Mouse (Mus musculus) layer of hippocampus, postnatal 14 days (tissue): ENCODE measurements around the gene C2cd4a. TPM values are rescaled to one million over a fixed set of nuclear protein-coding genes. Genes with fewer than 3 reads are reported as not detected.
A peak's percentile ranks its signal among the peaks of the same experiment; 100 is the strongest.

Experiments used
- DNase-seq, 2 experiments: peaks; one replicate each; pipeline ENCODE4 v3.0.0; 2021 to 2022; ENCODE audit warnings: low spot score in 2 of 2, mixed read lengths in 1 of 2
- total RNA-seq, 2 experiments: library from RNA; stranded (reverse); gene quantifications; 2 replicates each; pipeline ENCODE4 v1.2.3; 2021

The C2cd4a gene
- total RNA-seq, 2 experiments from 2014 or later: 0.81 to 1.5 TPM

GRCm38 (mm10) chr9:67837311-67837710, 5.2 kb upstream of the C2cd4a start:
- DNase-seq: no peak

- no peak for DNase-seq
Measured at GRCm38 (mm10) chr9:67834535-67834934, 2.4 kb upstream of the C2cd4a start.

GRCm38 (mm10) chr9:67831359-67832045, 628 bp downstream of the C2cd4a start:
- peak in 1 of 2 experiments; percentile 64 for DNase-seq

GRCm38 (mm10) chr9:67830411-67831358, 1.4 kb downstream of the C2cd4a start:
- DNase-seq: peak in 1 of 2 experiments; percentile 63

- DNase-seq: peak in 1 of 2 experiments; percentile 74
Measured at GRCm38 (mm10) chr9:67828182-67828581, 3.9 kb downstream of the C2cd4a start.

GRCm38 (mm10) chr9:67825527-67825926, 6.6 kb downstream of the C2cd4a start:
- no peak for DNase-seq

GRCm38 (mm10) chr9:67823131-67823530, 9.0 kb downstream of the C2cd4a start:
- no peak for DNase-seq

- no peak for DNase-seq
Measured at GRCm38 (mm10) chr9:67818668-67818950, 13.5 kb downstream of the C2cd4a start.

GRCm38 (mm10) chr9:67817898-67818667, 14.0 kb downstream of the C2cd4a start:
- DNase-seq: no peak

- DNase-seq: no peak
Measured at GRCm38 (mm10) chr9:67816172-67816928, 15.8 kb downstream of the C2cd4a start.

GRCm38 (mm10) chr9:67813665-67814337, 18.3 kb downstream of the C2cd4a start:
- no peak for DNase-seq

GRCm38 (mm10) chr9:67813171-67813570, 19.0 kb downstream of the C2cd4a start:
- DNase-seq: no peak

- no peak for DNase-seq
Measured at GRCm38 (mm10) chr9:67811116-67811515, 21.0 kb downstream of the C2cd4a start.

GRCm38 (mm10) chr9:67810527-67810926, 21.6 kb downstream of the C2cd4a start:
- DNase-seq: no peak

- no peak for DNase-seq
Measured at GRCm38 (mm10) chr9:67807000-67807399, 25.1 kb downstream of the C2cd4a start.

GRCm38 (mm10) chr9:67802241-67802640, 29.9 kb downstream of the C2cd4a start:
- DNase-seq: peak in 1 of 2 experiments; percentile 41

- no peak for DNase-seq
Measured at GRCm38 (mm10) chr9:67799078-67799819, 32.9 kb downstream of the C2cd4a start.

GRCm38 (mm10) chr9:67795205-67795675, 36.9 kb downstream of the C2cd4a start:
- DNase-seq: peak; percentile 81 to 83

- DNase-seq: no peak
Measured at GRCm38 (mm10) chr9:67794668-67795067, 37.5 kb downstream of the C2cd4a start.
